In the genomic region with DNA sequence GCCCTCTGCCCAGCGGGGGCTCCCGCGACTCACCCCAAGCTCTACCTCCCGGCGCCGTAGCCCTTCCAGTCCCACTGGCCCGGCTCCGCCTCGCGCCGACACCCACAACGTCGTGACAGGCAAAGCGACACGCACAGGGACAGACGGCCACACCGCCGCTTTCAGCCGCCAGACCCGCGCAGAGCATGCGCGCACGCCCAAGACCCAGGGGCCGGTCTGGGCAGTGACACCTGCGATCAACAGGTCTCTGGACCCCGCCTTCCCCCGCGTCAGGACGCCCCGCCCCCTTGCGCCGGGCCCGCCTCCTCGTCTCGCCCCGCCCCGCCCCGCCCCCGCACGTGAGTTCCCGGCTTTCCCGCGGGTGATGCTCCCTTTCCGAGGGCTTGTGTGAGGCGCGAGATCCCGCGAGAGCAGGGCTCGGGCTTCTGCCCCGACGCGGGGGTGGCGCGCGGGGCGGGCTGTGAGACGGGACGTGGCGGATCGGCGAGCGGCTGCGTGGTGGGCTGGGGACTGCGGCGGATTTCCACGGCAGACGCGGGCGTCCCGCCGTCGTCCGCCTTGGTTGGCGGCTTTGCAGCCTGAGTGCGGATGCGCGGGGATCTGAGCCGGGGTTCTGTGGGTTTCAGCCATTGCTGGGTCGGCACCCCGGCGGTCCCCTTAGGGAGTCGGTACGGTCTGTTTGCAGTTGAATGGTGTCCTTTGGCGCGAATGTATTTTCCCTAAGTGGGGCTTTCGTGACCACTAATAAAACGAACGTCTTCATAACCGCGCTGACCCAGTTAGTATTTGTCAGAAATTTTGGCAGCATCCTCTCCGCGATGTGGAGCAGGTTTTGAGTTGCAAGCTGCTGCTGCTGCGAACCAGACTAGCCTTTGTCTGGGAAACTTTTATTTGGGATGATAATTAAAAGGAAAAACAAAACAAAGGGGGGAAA, we compare ENCODE assay signal across 8 mouse cellular contexts. TPM values are rescaled to one million over a fixed set of nuclear protein-coding genes. Genes with fewer than 3 reads are reported as not detected.
DNase-seq lines count a peak whose midpoint lies in the region; ATAC-seq and TF ChIP-seq lines count a peak whose summit lies in the region.

A gene (minus strand): TSS at position 262 of the 934 bp plus-strand sequence.

- under 1% methylated on average over 82 of the region's 94 CpGs for whole genome bisulfite sequencing in lung, embryonic 14.5 days

- TF ChIP-seq CTCF in lung, embryonic 14.5 days (IDR thresholded peaks at IDR 0.05; ENCODE audit: low read depth), result no peak

- H3K4me1 ChIP-seq in lung, embryonic 14.5 days (ENCODE audit: insufficient read depth), result peaks cover 17% of the 10 kb centered on the region

- ATAC-seq in lung, embryonic 14.5 days (ENCODE audit: insufficient read depth), result peak; percentile 97
- ATAC-seq in neutrophil, adult 5-6 weeks (ENCODE audit: extremely low read depth, insufficient number of reproducible peaks, low FRiP score, poor library complexity, severe bottlenecking), result peak; percentile 85

- H3K4me2 ChIP-seq in lung, embryonic 14.5 days, result peak within 1 kb of the TSS; percentile 78

- peak within 1 kb of the TSS; percentile 74 for H3K4me3 ChIP-seq in lung, embryonic 14.5 days (ENCODE audit: low read depth, low read length)

- no peaks in the 10 kb centered on the region for H3K36me3 ChIP-seq in lung, embryonic 14.5 days (ENCODE audit: insufficient read depth)

- no peaks in the 10 kb centered on the region for H3K9me3 ChIP-seq in lung, embryonic 14.5 days (ENCODE audit: low read depth, low read length)

- peak within 1 kb of the TSS; percentile 97 for H3K27ac ChIP-seq in lung, embryonic 14.5 days (ENCODE audit: low read depth)

- peak within 1 kb of the TSS; percentile 97 for H3K9ac ChIP-seq in lung, embryonic 14.5 days

- peak; percentile 95 for DNase-seq in MN1 (ENCODE audit: low spot score)
- peak; percentile 93 for DNase-seq in cerebellum, adult 8-10 months
- peak; percentile 93 for DNase-seq in forelimb bud, embryonic 11.5 days (ENCODE audit: low read depth, low spot score)
- peak; percentile 95 for DNase-seq in heart, postnatal 4 days
- peak; percentile 92 to 93 for DNase-seq in layer of hippocampus, adult 8-10 months (ENCODE audit: low spot score in 2 of 2)
- DNase-seq in lung, embryonic 14.5 days, result peak; percentile 97
- DNase-seq in testis, postnatal 14 days (ENCODE audit: low spot score), result peak; percentile 96

- no peaks in the 10 kb centered on the region for H3K27me3 ChIP-seq in lung, embryonic 14.5 days (ENCODE audit: insufficient read depth, low read length)

RNA-seq across cellular contexts. Expression of the gene that starts here (rescaled TPM):
- total RNA-seq in heart, postnatal 4 days (2021), result 1 to 10 TPM; 7.4 to 10.0 TPM
- total RNA-seq in layer of hippocampus, adult 8-10 months (2022), result 10 to 100 TPM; 25.9 to 36.7 (median 29.5) TPM
- polyA plus RNA-seq in lung, embryonic 14.5 days (2014; fragmentation: Nextera tagmentation; extraction: Ambion mirVana), result 7.2 and 8.2 TPM in 2 replicates
- 34.1 and 47.1 TPM in 2 replicates for total RNA-seq in neutrophil, adult 5-6 weeks (2017)

Comparison
In these comparisons a context has a peak if more than half of its experiments do, and no peak if none do; other contexts are left out.
1. Peak in every context shown above with its lines: DNase-seq, ATAC-seq, H3K4me3 ChIP-seq and H3K27ac ChIP-seq.